Mouse (Mus musculus): Measurements from ENCODE around the gene Macf1.
"Not testable (repeated sequence)": the region's sequence is repeated elsewhere in the genome, so short reads cannot be mapped to it uniquely, and the experiment has no call there.

Macf1 gene

GRCm38 (mm10) chr4:123360771-123361170, 323.4 kb downstream of the Macf1 start:
- DNase-seq (ENCODE audit: low spot score in 2 of 2): no peak

- DNase-seq (ENCODE audit: low spot score in 2 of 2): no peak
These were observed 325.5 kb downstream of the Macf1 start for GRCm38 (mm10) chr4:123358613-123359012.

- no peak for DNase-seq (ENCODE audit: low spot score in 2 of 2)
These were observed 328.2 kb downstream of the Macf1 start for GRCm38 (mm10) chr4:123355941-123356340.

- DNase-seq (ENCODE audit: low spot score in 2 of 2): no peak
These were observed 330.8 kb downstream of the Macf1 start for GRCm38 (mm10) chr4:123353271-123353877.

GRCm38 (mm10) chr4:123343471-123343789, 340.7 kb downstream of the Macf1 start:
- no peak for DNase-seq (ENCODE audit: low spot score in 2 of 2)

GRCm38 (mm10) chr4:123342642-123343470, 341.3 kb downstream of the Macf1 start, which contains the start of gene Bmp8a:
TSS of gene Bmp8a (minus strand) at chr4:123343252.
- DNase-seq (ENCODE audit: low spot score in 2 of 2): no peak

- DNase-seq (ENCODE audit: low spot score in 2 of 2): no peak
These were observed 342.0 kb downstream of the Macf1 start for GRCm38 (mm10) chr4:123342091-123342641.

GRCm38 (mm10) chr4:123340232-123340631, 343.9 kb downstream of the Macf1 start:
- no peak for DNase-seq (ENCODE audit: low spot score in 2 of 2)

- no peak for DNase-seq (ENCODE audit: low spot score in 2 of 2)
These were observed 346.5 kb downstream of the Macf1 start for GRCm38 (mm10) chr4:123337693-123338092.

GRCm38 (mm10) chr4:123335796-123336585, 348.2 kb downstream of the Macf1 start:
- DNase-seq (ENCODE audit: low spot score in 2 of 2): no peak

GRCm38 (mm10) chr4:123335244-123335643, 348.9 kb downstream of the Macf1 start:
- DNase-seq (ENCODE audit: low spot score in 2 of 2): not testable (repeated sequence)

- DNase-seq (ENCODE audit: low spot score in 2 of 2): no peak
These were observed 350.0 kb downstream of the Macf1 start for GRCm38 (mm10) chr4:123334177-123334576.

- no peak for DNase-seq (ENCODE audit: low spot score in 2 of 2)
These were observed 351.0 kb downstream of the Macf1 start for GRCm38 (mm10) chr4:123333151-123333550.

- not testable (repeated sequence) for DNase-seq (ENCODE audit: low spot score in 2 of 2)
These were observed 352.2 kb downstream of the Macf1 start for GRCm38 (mm10) chr4:123331961-123332360.

- no peak for DNase-seq (ENCODE audit: low spot score in 2 of 2)
These were observed 352.8 kb downstream of the Macf1 start for GRCm38 (mm10) chr4:123331326-123331725.

GRCm38 (mm10) chr4:123328946-123329345, 355.2 kb downstream of the Macf1 start:
- no peak for DNase-seq (ENCODE audit: low spot score in 2 of 2)

GRCm38 (mm10) chr4:123327630-123328029, 356.5 kb downstream of the Macf1 start:
- no peak for DNase-seq (ENCODE audit: low spot score in 2 of 2)

GRCm38 (mm10) chr4:123326087-123326486, 358.1 kb downstream of the Macf1 start:
- DNase-seq (ENCODE audit: low spot score in 2 of 2): no peak

- no peak for DNase-seq (ENCODE audit: low spot score in 2 of 2)
These were observed 360.6 kb downstream of the Macf1 start, which contains the start of gene Oxct2a for GRCm38 (mm10) chr4:123323534-123323933. TSS of gene Oxct2a (minus strand) at chr4:123323634.

- not testable (repeated sequence) for DNase-seq (ENCODE audit: low spot score in 2 of 2)
These were observed 361.2 kb downstream of the Macf1 start for GRCm38 (mm10) chr4:123322910-123323309.

- DNase-seq (ENCODE audit: low spot score in 2 of 2): no peak
These were observed 369.7 kb downstream of the Macf1 start for GRCm38 (mm10) chr4:123314497-123314896.

GRCm38 (mm10) chr4:123313010-123313409, 371.1 kb downstream of the Macf1 start:
- DNase-seq (ENCODE audit: low spot score in 2 of 2): no peak
